Mouse (Mus musculus) heart, postnatal 10 days (tissue): ENCODE measurements around the gene Entpd1. TPM values are rescaled to one million over a fixed set of nuclear protein-coding genes. Genes with fewer than 3 reads are reported as not detected.
"Not testable (repeated sequence)": the region's sequence is repeated elsewhere in the genome, so short reads cannot be mapped to it uniquely, and the experiment has no call there.

Experiments
- DNase-seq, 2 experiments: peaks; one replicate each; pipeline ENCODE4 v3.0.0; 2021
- intact Hi-C: fragments of 180-260 bp; cut with DNase I; formaldehyde crosslinking; loops from one replicate; pipeline ENCODE4 v1.15.1; 2025
- total RNA-seq, 2 experiments: library from RNA; stranded (reverse); gene quantifications; 2 replicates each; pipeline ENCODE4 v1.2.3; 2021

Gene Entpd1
- total RNA-seq, 2 experiments from 2014 or later = 33.4 to 42.2 TPM

GRCm38 (mm10) chr19:40621616-40622015 is 9.4 kb downstream of the Entpd1 start:
- intact Hi-C loops, DNase-seq: not testable (repeated sequence)

- intact Hi-C loops = no loop called here
- no peak for DNase-seq
Observed at GRCm38 (mm10) chr19:40625935-40626334, 13.8 kb downstream of the Entpd1 start.

GRCm38 (mm10) chr19:40628950-40629349 is 16.8 kb downstream of the Entpd1 start:
- intact Hi-C loops = no loop called here
- no peak for DNase-seq

- intact Hi-C loops = no loop called here
- no peak for DNase-seq
Observed at GRCm38 (mm10) chr19:40630096-40630495, 17.9 kb downstream of the Entpd1 start.

- peak in 1 of 2 experiments; percentile 24 for DNase-seq
- intact Hi-C loops = no loop called here
Observed at GRCm38 (mm10) chr19:40630606-40631005, 18.4 kb downstream of the Entpd1 start.

GRCm38 (mm10) chr19:40632193-40632592 is 20.0 kb downstream of the Entpd1 start:
- DNase-seq = no peak
- intact Hi-C loops = no loop called here

GRCm38 (mm10) chr19:40632668-40633067 is 20.5 kb downstream of the Entpd1 start:
- intact Hi-C loops = no loop called here
- no peak for DNase-seq

- intact Hi-C loops = no loop called here
- no peak for DNase-seq
Observed at GRCm38 (mm10) chr19:40633144-40633543, 21.0 kb downstream of the Entpd1 start.

GRCm38 (mm10) chr19:40637091-40637490 is 24.9 kb downstream of the Entpd1 start:
- peak; percentile 40 to 50 for DNase-seq
- intact Hi-C loops = no loop called here

GRCm38 (mm10) chr19:40637601-40638000 is 25.4 kb downstream of the Entpd1 start:
- no peak for DNase-seq
- intact Hi-C loops = no loop called here

- intact Hi-C loops = no loop called here
- no peak for DNase-seq
Observed at GRCm38 (mm10) chr19:40638582-40638981, 26.4 kb downstream of the Entpd1 start.

GRCm38 (mm10) chr19:40639729-40640304 is 27.7 kb downstream of the Entpd1 start:
- intact Hi-C loops = no loop called here
- DNase-seq = no peak

GRCm38 (mm10) chr19:40640799-40641198 is 28.6 kb downstream of the Entpd1 start:
- no peak for DNase-seq
- intact Hi-C loops = no loop called here

GRCm38 (mm10) chr19:40643846-40644245 is 31.7 kb downstream of the Entpd1 start:
- DNase-seq = no peak
- intact Hi-C loops = no loop called here

- intact Hi-C loops = loop anchor here (5.0 kb wide), 1 partner anchor 56 kb away; no protein-coding TSS in a partner anchor
- DNase-seq = no peak
Observed at GRCm38 (mm10) chr19:40646379-40646778, 34.2 kb downstream of the Entpd1 start.

- DNase-seq = peak; percentile 43 to 48
- intact Hi-C loops = loop anchor here (5.0 kb wide), 1 partner anchor 55 kb away; no protein-coding TSS in a partner anchor
Observed at GRCm38 (mm10) chr19:40647319-40648158, 35.4 kb downstream of the Entpd1 start.

- intact Hi-C loops = no loop called here
- no peak for DNase-seq
Observed at GRCm38 (mm10) chr19:40650090-40650489, 37.9 kb downstream of the Entpd1 start.

GRCm38 (mm10) chr19:40656207-40656606 is 44.0 kb downstream of the Entpd1 start:
- intact Hi-C loops = no loop called here
- DNase-seq = no peak

GRCm38 (mm10) chr19:40658281-40658680 is 46.1 kb downstream of the Entpd1 start:
- intact Hi-C loops = no loop called here

GRCm38 (mm10) chr19:40658935-40659334 is 46.8 kb downstream of the Entpd1 start:
- DNase-seq = no peak
- intact Hi-C loops = no loop called here

More at GRCm38 (mm10) chr19:40658281-40658680, 46.1 kb downstream of the Entpd1 start:
- no peak for DNase-seq

GRCm38 (mm10) chr19:40659651-40660478 is 47.7 kb downstream of the Entpd1 start:
- intact Hi-C loops = loop anchor here (2.0 to 5.0 kb wide), 2 partner anchors 19 to 57 kb away; no protein-coding TSS in a partner anchor

More at GRCm38 (mm10) chr19:40659651-40660478, 47.7 kb downstream of the Entpd1 start:
- DNase-seq = peak; percentile 48 to 51
